Mouse (Mus musculus): ENCODE results near the gene Polr3h.

Gene Polr3h

GRCm38 (mm10) chr15:81847161-81847560, 78.9 kb downstream of the Polr3h start:
- DNase-seq (ENCODE audit: low spot score in 2 of 2), result no peak

GRCm38 (mm10) chr15:81846755-81847154, 79.3 kb downstream of the Polr3h start:
- DNase-seq (ENCODE audit: low spot score in 2 of 2), result no peak

GRCm38 (mm10) chr15:81845724-81846123, 80.3 kb downstream of the Polr3h start:
- DNase-seq (ENCODE audit: low spot score in 2 of 2), result no peak

GRCm38 (mm10) chr15:81845033-81845625, 80.9 kb downstream of the Polr3h start:
- no peak for DNase-seq (ENCODE audit: low spot score in 2 of 2)

- DNase-seq (ENCODE audit: low spot score in 2 of 2), result no peak
Observed at GRCm38 (mm10) chr15:81842275-81842674, 83.8 kb downstream of the Polr3h start.

GRCm38 (mm10) chr15:81840306-81840705, 85.7 kb downstream of the Polr3h start:
- DNase-seq (ENCODE audit: low spot score in 2 of 2), result no peak

- peak; percentile 49 to 67 for DNase-seq (ENCODE audit: low spot score in 2 of 2)
Observed at GRCm38 (mm10) chr15:81839634-81840033, 86.4 kb downstream of the Polr3h start.

GRCm38 (mm10) chr15:81838554-81839235, 87.3 kb downstream of the Polr3h start:
- no peak for DNase-seq (ENCODE audit: low spot score in 2 of 2)
